8 mouse cellular contexts compared by ENCODE assay signal in the genomic region with DNA sequence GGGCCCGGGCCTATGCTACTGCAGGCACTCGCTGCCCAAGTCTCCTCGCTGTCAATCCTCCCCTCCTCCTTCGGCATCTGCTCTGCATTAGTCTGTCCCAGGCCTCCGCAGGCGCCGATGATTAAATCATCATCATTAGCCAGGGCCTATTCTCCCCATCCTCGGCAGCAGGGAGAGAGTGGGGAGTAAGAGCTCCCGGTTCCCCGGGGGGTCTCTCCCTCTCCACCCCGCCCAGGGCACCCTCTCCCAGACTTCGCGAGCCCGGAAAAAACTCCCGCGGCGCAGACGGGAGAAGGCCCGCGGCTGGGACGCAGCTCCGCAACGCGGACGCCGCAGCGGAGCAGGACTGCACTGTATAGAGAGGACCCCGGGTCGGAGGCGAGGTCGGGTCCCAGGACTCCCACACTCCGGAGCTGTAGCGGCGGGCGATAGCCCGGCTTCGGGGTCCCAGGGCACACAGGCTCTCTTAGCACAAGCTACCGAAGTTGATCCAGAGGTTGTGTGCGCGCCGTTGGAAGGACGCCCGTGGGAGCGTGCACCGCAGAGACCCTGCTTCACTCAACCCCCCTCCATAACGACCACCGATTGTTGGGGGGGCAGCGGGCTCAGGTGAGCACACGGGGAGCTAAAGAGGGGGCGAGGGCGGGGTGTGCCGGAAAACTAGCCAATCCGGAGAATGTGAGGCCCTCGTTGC. TPM values are rescaled to one million over a fixed set of nuclear protein-coding genes. Genes with fewer than 3 reads are reported as not detected.
DNase-seq lines count a peak whose midpoint lies in the region; ATAC-seq and TF ChIP-seq lines count a peak whose summit lies in the region.

A gene (plus strand): TSS at position 240 of the 694 bp plus-strand sequence.

- no peaks in the 10 kb centered on the region for H3K4me1 ChIP-seq in kidney, adult 2 months (ENCODE audit: control insufficient read depth, insufficient read depth, low read length)
- peaks cover 9% of the 10 kb centered on the region for H3K4me1 ChIP-seq in heart, embryonic 16.5 days (ENCODE audit: control insufficient read depth, insufficient read depth, low read length)

- peak; percentile 42 for ATAC-seq in heart, embryonic 16.5 days (replicated peaks; ENCODE audit: extremely low read depth, insufficient read depth, low FRiP score)
- ATAC-seq in megakaryocyte, adult 5-6 weeks (ENCODE audit: poor library complexity, severe bottlenecking) = peak; percentile 13; the same call in 1 of the 2 replicates

- peak within 1 kb of the TSS; percentile 81 for H3K9ac ChIP-seq in heart, embryonic 16.5 days (ENCODE audit: low read length)

- H3K36me3 ChIP-seq in kidney, adult 2 months (ENCODE audit: control insufficient read depth, insufficient read depth, low read length) = no peaks in the 10 kb centered on the region
- H3K36me3 ChIP-seq in heart, embryonic 16.5 days (ENCODE audit: control insufficient read depth, insufficient read depth) = peaks cover 4% of the 10 kb centered on the region; the same call in 1 of the 2 replicates

- under 1% methylated on average over 54 of the region's 54 CpGs for WGBS in kidney, adult 2 months
- under 1% methylated on average over 54 of the region's 54 CpGs for WGBS in heart, embryonic 16.5 days

- no peak for TF ChIP-seq POLR2A in kidney, adult 2 months (IDR thresholded peaks at IDR 0.05; ENCODE audit: low read depth, low read length)

- H3K27ac ChIP-seq in kidney, adult 2 months (ENCODE audit: insufficient read depth, low read depth, low read length) = peak within 1 kb of the TSS; percentile 92
- H3K27ac ChIP-seq in heart, embryonic 16.5 days (ENCODE audit: low read length) = peak within 1 kb of the TSS; percentile 84

- no peak for TF ChIP-seq CTCF in kidney, adult 2 months (conservative IDR thresholded peaks at IDR 0.05; ENCODE audit: insufficient read depth, insufficient read length, low read depth, low read length)

- H3K4me3 ChIP-seq in kidney, adult 2 months (ENCODE audit: insufficient read depth, low read depth, low read length) = peak within 1 kb of the TSS; percentile 56
- peak within 1 kb of the TSS; percentile 79 for H3K4me3 ChIP-seq in heart, embryonic 16.5 days (ENCODE audit: low read length)

- H3K4me2 ChIP-seq in heart, embryonic 16.5 days (ENCODE audit: low read depth, low read length) = peak within 1 kb of the TSS; percentile 91

- no peaks in the 10 kb centered on the region for H3K27me3 ChIP-seq in kidney, adult 2 months (replicated peaks; ENCODE audit: control insufficient read depth, insufficient read depth, low read length)
- peaks cover 44% of the 10 kb centered on the region for H3K27me3 ChIP-seq in heart, embryonic 16.5 days (ENCODE audit: control insufficient read depth, insufficient read depth, low read length)

- H3K9me3 ChIP-seq in heart, embryonic 16.5 days (replicated peaks; ENCODE audit: control insufficient read depth, low read length) = no peaks in the 10 kb centered on the region

- DNase-seq in kidney, adult 2 months = peak; percentile 50
- no peak for DNase-seq in kidney, adult 18-20 months
- DNase-seq in ES-CJ7 (ENCODE audit: low read depth, low spot score) = peak; percentile 36
- peak; percentile 55 to 57 for DNase-seq in cerebellum, postnatal 36 days
- peak in 1 of 2 experiments; percentile 48 for DNase-seq in left cerebral cortex, adult 8-10 months (ENCODE audit: low spot score in 2 of 2)
- DNase-seq in ovary, postnatal 10 days (ENCODE audit: low spot score) = no peak

RNA-seq across cellular contexts. Expression of the gene that starts here (rescaled TPM):
- 18.6 and 20.5 TPM in 2 replicates for polyA plus RNA-seq in kidney, adult 2 months (2012; rRNA removed)
- 16.6 and 18.0 TPM in 2 replicates for polyA plus RNA-seq in heart, embryonic 16.5 days (2015; fragmentation: Nextera tagmentation; extraction: Ambion mirVana)
- 10 to 100 TPM; 26.2 to 31.0 (median 27.2) TPM for total RNA-seq in left cerebral cortex, adult 8-10 months (2022)
- total RNA-seq in megakaryocyte, adult 5-6 weeks (2015) = 28.9 and 37.5 TPM in 2 replicates
- total RNA-seq in megakaryocyte, adult 5-6 weeks (2017) = 10.5 and 16.6 TPM in 2 replicates

Comparison
In these comparisons a context has a peak if more than half of its experiments do, and no peak if none do; other contexts are left out.
1. DNase-seq: peak in kidney, adult 2 months (single experiment), ES-CJ7 (single experiment) and cerebellum, postnatal 36 days (2 of 2); none in kidney, adult 18-20 months (single experiment) and ovary, postnatal 10 days (single experiment).